Mouse (Mus musculus) hindbrain, embryonic 13.5 days (tissue): ENCODE results near the gene Nlrx1. TPM values are rescaled to one million over a fixed set of nuclear protein-coding genes. Genes with fewer than 3 reads are reported as not detected.

Source experiments
- ATAC-seq: fragments of 200-750 bp; cut with Nextera tagmentation; 2 replicates; pipeline ENCODE4 v1.8.0; 2017; ENCODE audit warnings: moderate TSS enrichment; ENCODE audit not compliant: low FRiP score
- H3K27ac ChIP-seq: fragments of 300-500 bp; sonication (generic); 2 replicates; pipeline ENCODE4 v1.5.1; 2015; ENCODE audit warnings: inconsistent platforms, mild to moderate bottlenecking, moderate library complexity
- H3K27me3 ChIP-seq: fragments of 300-500 bp; sonication (generic); 2 replicates; pipeline ENCODE4 v1.6.1; 2015; ENCODE audit warnings: mild to moderate bottlenecking, inconsistent platforms
- H3K36me3 ChIP-seq: fragments of 300-500 bp; sonication (generic); 2 replicates; pipeline ENCODE4 v1.6.1; 2015; ENCODE audit warnings: mild to moderate bottlenecking, inconsistent platforms
- H3K4me1 ChIP-seq: fragments of 300-500 bp; sonication (generic); replicated peaks from 2 replicates; pipeline ENCODE4 v1.6.1; 2015; ENCODE audit warnings: inconsistent platforms
- H3K4me2 ChIP-seq: fragments of 300-500 bp; sonication (generic); 2 replicates; pipeline ENCODE4 v1.6.1; 2015; ENCODE audit warnings: inconsistent platforms, mild to moderate bottlenecking, moderate library complexity
- H3K4me3 ChIP-seq: fragments of 300-500 bp; sonication (generic); 2 replicates; pipeline ENCODE4 v1.5.1; 2015; ENCODE audit warnings: mild to moderate bottlenecking, inconsistent platforms
- H3K9ac ChIP-seq: fragments of 300-500 bp; sonication (generic); 2 replicates; pipeline ENCODE4 v1.6.1; 2015; ENCODE audit warnings: mild to moderate bottlenecking, inconsistent platforms
- H3K9me3 ChIP-seq: fragments of 300-500 bp; sonication (generic); 2 replicates; pipeline ENCODE4 v1.6.1; 2016; ENCODE audit warnings: inconsistent platforms
- WGBS: fragments of 180-500 bp; shearing (Covaris S2); methylation state at CpG from one replicate; pipeline ENCODE4 v1.1.7; 2015; 5-methylcytosine and 5-hydroxymethylcytosine counted together
- polyA plus RNA-seq: library from polyadenylated mRNA; unstranded; fragments of >200 nt; fragmentation: Nextera tagmentation; extraction: Ambion mirVana; gene quantifications from 2 replicates; pipeline ENCODE4 v1.2.1, GENCODE M21; 2015

Nlrx1 gene
- polyA plus RNA-seq, 1 experiment from 2014 or later, result 4.4 TPM

DNA sequence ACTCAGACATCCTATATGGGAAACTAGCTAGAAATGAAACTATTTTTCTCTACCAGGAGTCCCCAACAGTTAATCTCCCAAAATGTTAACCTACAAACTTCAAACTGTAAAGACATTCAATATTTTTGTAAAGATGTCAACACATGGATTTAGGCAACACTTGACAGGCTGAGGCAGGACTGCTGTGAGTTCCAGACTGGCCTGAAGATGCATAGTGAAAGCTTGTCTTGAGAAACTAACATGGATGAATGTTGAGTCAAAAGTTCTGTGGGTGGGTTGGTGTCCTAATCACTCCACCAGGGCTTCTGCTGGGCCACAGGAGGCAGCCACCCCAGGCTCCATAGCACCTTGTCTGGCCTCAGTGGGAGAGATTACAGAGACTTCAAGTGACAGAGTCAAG is 36.8 kb downstream of the Nlrx1 start:
- H3K4me1 ChIP-seq, result peaks cover 28% of the 10 kb centered on the region
- ATAC-seq, result no peak
- H3K9me3 ChIP-seq, result no peaks in the 10 kb centered on the region
- H3K9ac ChIP-seq, result peak overlapping the region; percentile 84; the same call in 1 of the 2 replicates
- no peaks in the 10 kb centered on the region for H3K36me3 ChIP-seq
- peak overlapping the region; percentile 67 for H3K4me3 ChIP-seq
- H3K27ac ChIP-seq, result no peak overlapping the region
- H3K4me2 ChIP-seq, result peak overlapping the region; percentile 80
- H3K27me3 ChIP-seq, result no peaks in the 10 kb centered on the region

DNA sequence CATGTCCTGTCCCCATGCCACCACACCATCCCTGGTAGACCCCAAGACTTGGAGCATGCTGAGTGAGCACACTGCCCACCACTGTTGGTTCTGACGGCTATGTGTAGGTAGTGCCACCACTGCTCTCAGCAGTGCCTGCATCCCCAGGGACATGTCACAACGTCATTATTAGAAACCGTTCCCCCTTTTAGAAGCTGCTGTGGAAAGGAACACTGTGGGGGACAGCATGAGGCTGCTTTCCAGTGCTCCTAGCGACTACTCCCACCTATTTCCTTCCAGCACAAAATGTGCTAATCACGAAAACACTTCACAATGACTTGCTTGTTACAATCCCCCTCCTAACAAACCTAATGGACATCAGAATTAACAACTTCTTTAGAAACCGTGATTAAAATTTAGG is 42.4 kb downstream of the Nlrx1 start:
- no peaks in the 10 kb centered on the region for H3K36me3 ChIP-seq
- H3K27me3 ChIP-seq, result no peaks in the 10 kb centered on the region
- WGBS, result 60% methylated on average over 6 of the region's 6 CpGs
- H3K9ac ChIP-seq, result 0 out of 2 replicates have a peak overlapping the region, but pooled peaks have one; percentile 8
- H3K27ac ChIP-seq, result no peak overlapping the region
- no peak overlapping the region for H3K4me3 ChIP-seq
- H3K4me1 ChIP-seq, result peaks cover 15% of the 10 kb centered on the region
- no peaks in the 10 kb centered on the region for H3K9me3 ChIP-seq
- no peak for ATAC-seq
- H3K4me2 ChIP-seq, result no peak overlapping the region

GRCm38 (mm10) chr9:44213538-44213937 is 54.9 kb downstream of the Nlrx1 start:
- no peak overlapping the region for H3K27ac ChIP-seq
- ATAC-seq, result no peak
- H3K27me3 ChIP-seq, result no peaks in the 10 kb centered on the region
- H3K4me3 ChIP-seq, result no peak overlapping the region
- no peaks in the 10 kb centered on the region for H3K9me3 ChIP-seq
- H3K4me2 ChIP-seq, result no peak overlapping the region
- H3K36me3 ChIP-seq, result peaks cover 12% of the 10 kb centered on the region
- H3K4me1 ChIP-seq, result no peaks in the 10 kb centered on the region
- 99% methylated on average over 14 of the region's 14 CpGs for WGBS
- no peak overlapping the region for H3K9ac ChIP-seq

DNA sequence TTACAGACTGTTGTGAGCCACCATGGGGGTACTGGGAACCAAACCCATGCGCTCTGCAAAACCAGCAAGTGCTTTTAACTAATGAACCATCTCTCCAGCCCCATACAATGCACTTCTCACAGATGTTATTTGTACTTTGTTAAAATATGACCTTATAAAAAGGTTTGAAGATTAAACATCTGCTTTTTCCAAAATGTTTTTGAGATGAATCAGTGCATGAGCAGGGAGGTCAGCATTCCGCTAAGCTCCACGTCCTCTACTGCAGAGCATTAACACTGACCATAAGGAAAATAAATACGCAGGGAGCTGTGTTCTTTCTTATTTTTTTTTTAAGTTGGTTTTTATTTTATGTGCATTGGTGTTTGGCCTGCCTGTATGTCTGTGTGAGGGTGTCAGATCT is 56.0 kb downstream of the Nlrx1 start:
- no peak for ATAC-seq
- no peak overlapping the region for H3K4me3 ChIP-seq
- 97% methylated on average over 4 of the region's 4 CpGs for WGBS
- H3K9ac ChIP-seq, result no peak overlapping the region
- H3K27ac ChIP-seq, result no peak overlapping the region
- peaks cover 12% of the 10 kb centered on the region for H3K36me3 ChIP-seq
- H3K4me2 ChIP-seq, result no peak overlapping the region
- H3K4me1 ChIP-seq, result no peaks in the 10 kb centered on the region
- H3K9me3 ChIP-seq, result no peaks in the 10 kb centered on the region
- no peaks in the 10 kb centered on the region for H3K27me3 ChIP-seq

GRCm38 (mm10) chr9:44209416-44209815 is 59.0 kb downstream of the Nlrx1 start:
- Histone ChIP-seq H3K4me3 (no peak overlapping the region), H3K27ac (no peak overlapping the region), H3K27me3 (no peaks in the 10 kb centered on the region), H3K4me1 (no peaks in the 10 kb centered on the region), H3K36me3 (peaks cover 12% of the 10 kb centered on the region), H3K9me3 (no peaks in the 10 kb centered on the region), H3K9ac (no peak overlapping the region), H3K4me2 (no peak overlapping the region)
- 95% methylated on average over 4 of the region's 4 CpGs for WGBS
- no peak for ATAC-seq

- 96% methylated on average over 2 of the region's 2 CpGs for WGBS
- ATAC-seq, result no peak
- Histone ChIP-seq H3K4me3 (no peak overlapping the region), H3K9ac (no peak overlapping the region), H3K27me3 (no peaks in the 10 kb centered on the region), H3K9me3 (no peaks in the 10 kb centered on the region), H3K36me3 (peaks cover 10% of the 10 kb centered on the region), H3K27ac (no peak overlapping the region), H3K4me2 (no peak overlapping the region), H3K4me1 (no peaks in the 10 kb centered on the region)
Observed at GRCm38 (mm10) chr9:44207840-44208239, 60.6 kb downstream of the Nlrx1 start.

Other genes starting within 250 kb of the Nlrx1 start
- gene Thy1, start 225.2 kb downstream of the Nlrx1 start, polyA plus RNA-seq, result 0.27 and 0.55 TPM in 2 replicates
- 8.1 and 12.2 TPM in 2 replicates for gene Usp2, start 201.6 kb downstream of the Nlrx1 start, polyA plus RNA-seq
- gene Mfrp, start 166.9 kb downstream of the Nlrx1 start, polyA plus RNA-seq, result 0.22 TPM in 1 of 2 replicates, not detected in the other
- 3.2 and 5.3 TPM in 2 replicates for gene C1qtnf5, start 161.4 kb downstream of the Nlrx1 start, polyA plus RNA-seq
- 0.12 and 0.49 TPM in 2 replicates for gene Gm49380, start 155.1 kb downstream of the Nlrx1 start, polyA plus RNA-seq
- 27.9 and 29.2 TPM in 2 replicates for gene Rnf26, start 155.1 kb downstream of the Nlrx1 start, polyA plus RNA-seq
- 13.1 and 14.0 TPM in 2 replicates for gene Mcam, start 134.1 kb downstream of the Nlrx1 start, polyA plus RNA-seq
- 21.5 and 24.4 TPM in 2 replicates for gene Cbl, start 34.5 kb downstream of the Nlrx1 start, polyA plus RNA-seq
- not detected in 2 replicates for gene Ccdc153, start 27.9 kb downstream of the Nlrx1 start, polyA plus RNA-seq
- 0.17 and 0.48 TPM in 2 replicates for gene Pdzd3, start 17.1 kb downstream of the Nlrx1 start, polyA plus RNA-seq
- gene Abcg4, start 20.0 kb upstream of the Nlrx1 start, polyA plus RNA-seq, result 18.0 and 20.1 TPM in 2 replicates
- 31.4 and 36.6 TPM in 2 replicates for gene Hinfp, start 37.1 kb upstream of the Nlrx1 start, polyA plus RNA-seq
- gene C2cd2l, start 51.7 kb upstream of the Nlrx1 start, polyA plus RNA-seq, result 19.1 and 21.6 TPM in 2 replicates
- gene Dpagt1, start 57.4 kb upstream of the Nlrx1 start, polyA plus RNA-seq, result 37.0 and 40.4 TPM in 2 replicates
- gene H2afx, start 66.1 kb upstream of the Nlrx1 start, polyA plus RNA-seq, result 145 and 151 TPM in 2 replicates
- gene Hmbs, start 75.6 kb upstream of the Nlrx1 start, polyA plus RNA-seq, result 66.8 and 70.8 TPM in 2 replicates
- 36.2 and 38.0 TPM in 2 replicates for gene Vps11, start 93.1 kb upstream of the Nlrx1 start, polyA plus RNA-seq
- 25.6 and 27.7 TPM in 2 replicates for gene Hyou1, start 110.9 kb upstream of the Nlrx1 start, polyA plus RNA-seq
- gene Slc37a4, start 128.3 kb upstream of the Nlrx1 start, polyA plus RNA-seq, result 64.7 and 65.9 TPM in 2 replicates
- gene Rps25, start 138.5 kb upstream of the Nlrx1 start, polyA plus RNA-seq, result 1,260 and 1,282 TPM in 2 replicates
- gene Trappc4, start 139.0 kb upstream of the Nlrx1 start, polyA plus RNA-seq, result 342 and 355 TPM in 2 replicates
- gene Ccdc84, start 150.0 kb upstream of the Nlrx1 start, polyA plus RNA-seq, result 28.2 and 32.9 TPM in 2 replicates
- not detected in 2 replicates for gene Foxr1, start 172.5 kb upstream of the Nlrx1 start, polyA plus RNA-seq
- not detected in 2 replicates for gene Upk2, start 186.4 kb upstream of the Nlrx1 start, polyA plus RNA-seq
- gene Bcl9l, start 214.2 kb upstream of the Nlrx1 start, polyA plus RNA-seq, result 8.6 TPM in 2 replicates